Mouse (Mus musculus) lung, adult 2 months (tissue): ENCODE measurements around the gene Dph2.

Experiments used
- CTCF ChIP-seq: fragments of 200-500 bp; IDR thresholded peaks from 2 replicates; pipeline ENCODE4 v1.5.1; 2011; ENCODE audit warnings: mild to moderate bottlenecking, low read length, control low read depth; ENCODE audit not compliant: insufficient read depth
- POLR2A ChIP-seq: fragments of 200-500 bp; IDR thresholded peaks from 2 replicates; pipeline ENCODE4 v1.6.1; 2011; ENCODE audit warnings: low read depth, mild to moderate bottlenecking, control low read depth, low read length, borderline replicate concordance; ENCODE audit errors: extremely low read depth

- TF ChIP-seq CTCF (no peak), POLR2A (no peak)
Measured at GRCm38 (mm10) chr4:117872471-117872886, 19.4 kb downstream of the Dph2 start, which contains the start of gene Ccdc24.
